Mouse (Mus musculus) gastrocnemius, postnatal 25 days (tissue): ENCODE measurements around the gene Sema6d. TPM values are rescaled to one million over a fixed set of nuclear protein-coding genes. Genes with fewer than 3 reads are reported as not detected.
A peak's percentile ranks its signal among the peaks of the same experiment; 100 is the strongest.

Experiments used
- DNase-seq: peaks from one replicate; pipeline ENCODE4 v3.0.0; 2022
- total RNA-seq, 2 experiments: library from RNA; stranded (reverse); gene quantifications; 1 replicate in 1 of 2; 2 replicates in 1 of 2; pipeline ENCODE4 v1.2.3; 2021

Gene Sema6d
- total RNA-seq, 2 experiments from 2014 or later = 5.8 to 6.6 TPM

DNA sequence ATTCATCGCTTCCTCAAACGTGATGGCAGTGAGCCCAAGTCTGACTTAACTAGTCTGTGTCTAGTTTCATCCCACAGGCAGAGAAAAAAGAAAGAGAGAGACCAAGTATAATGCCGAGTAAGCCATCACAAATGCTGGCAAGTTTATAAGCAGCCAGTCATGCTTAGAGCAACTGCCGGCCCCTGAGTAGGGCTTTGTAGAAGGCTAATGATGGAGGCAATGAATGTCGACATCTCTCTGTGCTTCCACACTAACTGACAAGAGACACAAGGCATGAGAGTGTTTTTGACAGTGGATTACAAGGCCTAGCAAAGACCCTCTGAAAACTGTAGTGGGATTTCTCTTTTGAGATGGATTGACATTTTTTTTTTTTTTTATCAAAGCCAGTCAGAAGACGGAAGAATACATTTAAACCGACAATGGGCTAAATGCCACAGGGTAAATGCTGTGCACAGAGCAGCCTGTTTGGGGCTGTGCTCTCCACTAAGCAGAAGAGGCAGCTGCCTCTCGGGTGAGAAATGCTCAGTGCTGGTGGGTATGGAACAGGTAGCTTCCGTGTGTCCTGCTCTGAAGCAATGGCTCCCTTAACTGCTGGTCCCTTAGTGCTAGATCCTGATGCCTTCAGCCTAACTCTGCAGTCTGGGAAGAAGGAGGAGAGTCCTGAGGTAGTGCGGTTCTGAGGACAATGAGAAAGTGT, 380.7 kb downstream of the Sema6d start:
- DNase-seq = no peak

DNA sequence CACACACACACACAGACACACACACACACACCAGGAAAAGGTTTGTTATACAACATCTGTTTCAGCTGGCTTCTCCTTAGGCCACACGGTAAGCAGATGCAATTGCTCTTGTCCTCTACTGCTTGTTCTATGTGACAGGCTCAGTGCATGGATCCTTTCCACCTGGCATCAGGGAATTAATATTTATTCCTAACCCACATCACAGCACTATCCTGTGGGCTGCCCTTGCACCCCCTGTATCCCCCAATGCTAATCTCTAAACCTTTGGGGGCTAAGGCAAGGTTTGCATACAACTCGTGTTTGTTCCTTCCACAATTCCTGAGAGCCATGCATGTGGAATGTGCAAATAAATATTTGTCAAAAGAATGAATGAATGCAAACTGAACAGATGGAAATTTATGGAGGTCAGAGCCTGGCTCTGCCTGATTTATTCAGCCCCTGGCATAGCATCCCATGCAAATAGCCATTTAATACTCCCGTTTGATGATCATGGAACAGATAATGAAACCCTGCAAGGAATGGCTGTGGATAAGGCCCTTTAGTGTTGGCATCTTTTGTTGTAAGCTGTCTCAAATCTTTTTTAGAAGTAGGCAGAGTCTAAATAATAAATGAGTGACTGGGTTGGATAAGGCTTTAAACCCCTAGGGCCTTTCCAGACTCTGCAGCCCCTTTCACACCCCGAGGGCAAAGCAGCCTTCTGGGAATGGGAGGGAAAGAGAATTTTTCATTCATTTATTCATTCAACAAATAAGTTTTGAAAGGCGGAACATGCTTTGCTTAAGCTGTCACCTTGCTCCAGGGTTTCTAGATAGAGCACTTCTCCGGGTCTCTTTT, 383.1 kb downstream of the Sema6d start:
- DNase-seq = no peak

DNA sequence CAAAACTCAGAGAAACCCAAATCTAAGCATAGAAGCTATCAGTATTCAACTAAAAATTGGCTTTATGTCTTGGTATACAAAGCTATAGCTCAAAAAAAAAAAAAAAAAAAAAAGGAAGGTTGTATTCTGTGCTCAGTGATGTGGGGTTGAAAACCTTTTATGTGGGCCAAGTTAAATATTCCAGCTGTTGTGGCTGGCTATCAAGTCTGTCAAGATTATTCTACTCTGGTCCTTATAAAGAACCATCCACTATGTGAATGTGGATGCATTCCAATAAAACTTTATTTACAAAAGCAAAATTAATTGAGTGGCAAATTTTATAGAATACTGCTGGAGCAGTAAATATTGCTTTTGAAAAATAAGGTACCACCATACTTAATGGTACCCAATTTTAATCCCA, 388.1 kb downstream of the Sema6d start:
- no peak for DNase-seq

DNA sequence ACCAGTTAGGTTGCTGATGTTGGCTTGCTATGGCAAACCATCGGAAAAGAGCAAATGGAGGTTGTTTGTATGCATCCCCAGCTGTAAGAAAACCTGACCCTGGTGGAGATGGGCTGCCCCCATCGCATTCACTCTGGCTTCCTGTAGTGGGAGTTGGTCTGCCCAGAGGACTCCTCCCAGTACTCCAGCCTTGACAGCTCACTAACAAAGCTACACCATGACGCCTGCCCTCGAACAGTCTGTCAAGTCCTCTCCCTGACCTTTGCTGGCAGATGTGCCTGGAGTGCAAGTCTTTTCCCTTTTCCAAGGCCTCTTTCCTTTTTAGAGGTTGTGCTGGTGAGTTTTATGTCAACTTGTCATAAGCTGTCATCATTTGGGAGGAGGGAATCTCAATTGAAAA, 388.8 kb downstream of the Sema6d start:
- DNase-seq = no peak

DNA sequence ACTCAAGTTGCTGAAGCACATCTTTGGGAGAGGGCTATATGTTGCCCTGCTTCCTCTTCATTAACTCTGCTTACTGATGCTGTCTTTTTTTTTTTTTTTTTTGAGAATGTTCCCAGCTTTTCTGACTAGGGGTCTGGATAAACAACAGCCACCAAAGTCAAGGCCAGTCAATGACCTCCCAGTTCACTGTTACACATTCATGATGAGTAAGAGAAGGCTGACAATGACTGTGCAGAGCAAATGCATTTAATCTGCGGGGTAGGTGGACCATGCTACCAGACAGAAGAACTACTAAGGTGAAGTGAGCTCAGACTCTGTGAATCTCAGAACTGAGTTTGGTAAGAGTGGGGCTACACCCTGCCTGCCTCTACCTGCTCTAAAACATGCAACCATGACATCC, 396.0 kb downstream of the Sema6d start:
- DNase-seq = no peak

DNA sequence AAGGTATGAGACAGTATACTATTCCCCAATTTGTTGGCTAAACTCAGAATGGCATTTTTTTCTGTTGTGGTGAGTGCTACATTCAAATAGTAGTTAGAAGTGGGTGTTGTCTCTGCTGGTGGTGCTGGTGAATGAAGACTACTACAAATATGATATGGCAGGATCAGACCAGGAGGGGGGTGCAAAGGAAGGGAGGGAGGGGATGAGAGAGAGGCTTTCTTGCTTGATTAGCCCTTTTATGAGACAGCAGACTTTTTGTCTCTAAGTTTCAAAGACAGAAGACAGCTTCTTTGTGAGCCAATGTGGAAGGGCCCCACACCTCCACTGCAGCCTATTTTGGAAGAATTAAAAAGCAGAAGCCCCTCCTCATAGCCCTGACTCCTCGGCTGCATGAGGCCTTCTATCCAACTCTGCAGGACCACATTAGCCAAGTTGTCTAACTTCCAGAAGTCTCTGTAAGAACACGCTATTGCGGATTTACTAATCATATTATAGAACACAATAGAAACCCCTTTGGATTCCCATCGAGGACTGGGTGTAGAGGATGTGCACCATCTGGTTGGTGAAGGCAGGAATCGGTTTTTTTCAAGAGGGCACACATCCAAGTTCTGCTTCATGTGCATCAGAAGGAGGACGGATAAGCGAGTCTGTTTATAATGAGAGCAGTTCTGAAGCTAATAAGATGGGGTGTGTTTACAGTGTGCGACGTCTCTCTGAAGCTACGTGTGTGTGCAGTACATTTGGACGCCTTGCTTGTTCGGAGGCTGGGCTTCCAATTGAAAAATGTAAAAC, 400.4 kb downstream of the Sema6d start:
- DNase-seq = no peak

DNA sequence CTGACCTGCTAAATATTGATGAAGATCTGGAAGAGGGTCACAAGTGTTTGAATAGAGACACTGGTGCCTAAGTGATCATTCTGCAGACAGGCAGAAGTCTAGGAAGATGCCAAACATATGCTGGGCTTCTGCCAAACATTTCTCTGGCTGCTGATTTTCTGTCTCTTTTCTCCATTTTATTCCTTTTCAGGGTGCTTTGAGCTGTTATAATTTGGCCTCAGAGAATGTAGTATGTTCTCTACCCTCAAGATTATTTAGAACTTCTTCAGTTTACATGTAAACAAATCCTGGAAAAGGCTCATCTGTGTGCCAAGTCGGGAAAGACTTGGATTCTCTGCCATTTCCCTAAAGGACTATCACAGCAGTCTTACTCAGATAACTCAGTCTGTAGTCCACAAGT, 406.0 kb downstream of the Sema6d start:
- no peak for DNase-seq

DNA sequence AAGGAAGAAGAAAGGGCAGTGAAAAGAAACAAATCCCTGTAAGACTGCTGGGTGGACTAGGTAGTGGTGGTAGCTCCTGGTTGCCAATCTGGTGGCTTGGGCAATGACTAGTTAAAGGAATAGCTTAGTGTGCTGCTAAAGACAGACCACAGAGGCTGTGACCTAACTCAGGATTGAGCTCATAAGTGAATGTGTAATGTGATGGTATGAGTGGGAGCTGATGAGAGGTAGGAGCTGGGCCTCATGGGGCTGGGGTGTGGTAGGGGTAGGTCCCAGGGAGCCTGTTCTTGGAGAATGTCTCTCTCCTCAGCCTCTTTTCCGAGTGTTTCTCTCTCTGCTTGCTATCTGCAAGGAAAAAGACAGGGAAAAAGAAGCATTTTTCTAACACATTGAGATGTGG, 409.9 kb downstream of the Sema6d start:
- no peak for DNase-seq

DNA sequence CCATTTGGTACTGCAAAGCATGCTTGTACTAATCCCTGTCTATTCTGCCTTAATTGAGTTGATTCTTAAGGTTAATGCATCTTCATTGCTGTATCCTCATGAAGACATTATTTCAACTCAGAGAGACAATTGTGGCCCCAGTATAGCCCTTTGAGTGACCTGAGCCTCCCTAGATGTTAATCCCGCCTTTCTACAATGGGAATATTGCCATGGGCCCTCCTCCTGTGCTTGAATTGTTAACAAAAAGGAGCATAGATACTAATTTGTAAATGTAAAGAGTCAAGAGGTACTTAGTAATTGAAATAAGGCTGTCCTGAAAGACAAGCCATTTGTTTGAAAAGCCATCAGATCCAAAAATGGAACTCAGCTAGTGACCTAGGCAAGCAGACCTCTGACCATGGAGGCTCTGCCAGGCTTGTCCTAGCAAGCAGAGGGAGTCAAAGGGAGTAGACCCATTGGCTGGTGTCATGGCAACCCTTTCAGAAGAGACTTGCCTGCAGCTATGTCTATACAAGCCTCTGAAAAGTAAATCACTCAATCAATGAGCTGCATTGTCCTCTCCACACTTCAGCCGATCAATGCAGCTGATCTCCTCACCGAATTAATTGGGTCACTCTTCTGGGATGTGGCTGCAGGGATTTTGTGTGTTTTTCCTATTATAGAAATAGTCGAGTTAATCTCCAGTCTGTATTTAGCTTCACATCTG, 416.2 kb downstream of the Sema6d start:
- DNase-seq = no peak

DNA sequence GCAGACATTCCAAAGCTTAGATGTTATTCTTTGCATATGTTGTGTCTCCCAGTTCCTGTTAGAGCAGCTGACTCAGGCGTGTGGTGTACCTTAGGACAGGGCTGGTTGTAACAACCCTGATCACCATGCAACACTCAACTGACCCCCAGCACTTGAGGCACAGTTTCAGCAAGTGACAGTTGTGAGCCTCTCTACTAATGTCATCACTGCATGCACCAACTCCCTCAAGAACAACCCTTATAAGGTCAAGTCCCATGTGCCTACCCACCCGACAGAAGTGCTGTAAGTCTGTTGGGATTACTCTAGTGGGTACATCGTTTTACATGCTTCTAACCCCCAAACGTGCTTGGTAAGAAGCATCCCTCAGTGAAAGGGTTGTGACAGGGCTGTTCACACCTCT, 418.0 kb downstream of the Sema6d start:
- no peak for DNase-seq

DNA sequence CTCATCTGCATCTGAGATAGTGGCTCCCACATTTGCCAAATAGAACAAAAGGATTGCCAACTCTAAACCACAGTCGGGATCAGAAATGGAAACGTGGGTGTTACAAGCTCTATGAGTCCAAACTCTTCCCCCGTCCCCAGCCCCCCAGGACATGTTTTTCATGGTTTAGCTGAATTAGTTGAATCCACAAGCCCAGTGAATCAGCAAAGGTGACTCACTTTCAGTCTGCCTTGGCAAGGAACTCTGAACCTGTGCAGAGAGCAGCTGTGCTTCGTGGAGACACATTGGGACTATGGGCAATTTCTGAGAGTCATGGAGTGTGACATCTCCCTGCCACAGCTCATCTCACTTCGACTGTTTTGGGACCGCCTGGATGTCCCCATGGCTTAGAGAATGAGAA, 419.7 kb downstream of the Sema6d start:
- DNase-seq = no peak

DNA sequence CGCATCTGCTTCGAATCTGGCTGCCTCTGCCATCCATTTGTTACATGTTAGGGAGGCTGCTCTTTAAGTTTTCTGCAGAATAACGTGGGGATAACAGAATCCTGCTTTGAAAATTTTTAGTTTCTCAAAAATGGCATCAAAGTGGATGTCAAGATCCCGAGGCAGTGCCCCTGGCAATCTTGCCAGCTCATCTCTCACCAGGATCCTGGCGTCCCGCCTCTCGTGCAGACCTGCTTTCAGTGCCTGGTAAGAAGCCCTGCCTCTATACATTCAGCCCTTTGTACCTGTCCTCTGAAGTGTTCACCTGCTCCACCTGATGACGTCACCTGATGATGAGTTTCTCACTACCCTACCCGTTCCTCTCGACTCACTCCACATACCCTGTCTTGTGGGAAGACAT, 422.1 kb downstream of the Sema6d start:
- no peak for DNase-seq

DNA sequence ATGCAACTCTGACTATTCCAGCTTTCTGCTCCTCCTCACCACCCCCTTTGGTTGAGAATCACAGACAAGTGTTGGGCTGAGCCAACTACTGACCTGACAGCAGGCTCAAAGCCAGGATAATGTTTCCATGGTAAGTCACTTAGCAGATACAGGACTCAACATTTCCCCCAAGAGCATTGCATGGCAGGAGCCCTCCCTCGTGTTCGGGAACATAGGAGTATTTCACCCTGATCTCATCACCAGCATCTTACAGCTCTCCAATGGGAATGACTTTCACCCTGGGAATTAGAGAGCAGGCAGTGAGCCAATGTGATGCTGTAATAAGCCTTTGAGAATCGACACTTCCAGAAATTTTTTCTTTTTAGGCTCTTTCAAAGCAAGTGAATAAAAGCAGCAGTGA, 432.7 kb downstream of the Sema6d start:
- peak; percentile 73 for DNase-seq

DNA sequence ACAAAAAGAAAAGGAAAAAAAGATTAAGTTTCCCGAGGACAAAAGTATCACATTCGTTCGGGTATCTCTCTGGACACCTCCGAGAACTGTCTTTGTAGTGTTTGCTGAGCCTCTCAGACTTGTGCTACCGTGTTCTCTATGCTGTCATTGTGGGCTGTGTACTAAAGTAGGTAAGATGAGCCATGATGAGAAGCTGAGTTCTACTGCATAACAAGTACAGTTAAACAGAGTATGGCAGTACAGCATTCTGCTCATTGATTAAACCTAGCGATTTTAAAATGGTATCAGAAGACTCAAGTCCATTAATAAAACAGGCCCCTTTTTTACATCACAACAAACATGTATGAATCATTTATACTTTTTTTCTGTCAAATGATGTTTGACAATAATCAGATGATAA, 433.9 kb downstream of the Sema6d start:
- DNase-seq = no peak

DNA sequence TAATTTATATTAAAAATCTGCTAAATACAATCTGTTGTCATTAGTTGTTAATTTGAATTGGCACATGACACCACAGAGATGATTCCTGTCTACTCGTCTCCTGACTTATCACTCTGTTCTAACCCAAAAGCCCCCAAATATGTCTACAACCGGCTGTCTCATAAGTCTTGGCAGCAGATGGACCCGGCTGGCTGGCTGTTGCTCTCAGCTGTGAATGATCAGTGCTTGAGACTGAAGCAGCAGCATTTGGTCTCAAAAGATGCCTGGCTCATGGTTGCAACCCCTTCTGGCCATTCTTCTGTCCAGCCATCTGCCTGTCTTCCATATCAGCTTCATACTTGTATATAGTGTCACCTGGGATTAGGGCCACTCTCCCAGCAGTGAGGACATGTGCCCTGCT, 434.4 kb downstream of the Sema6d start:
- peak; percentile 26 for DNase-seq

DNA sequence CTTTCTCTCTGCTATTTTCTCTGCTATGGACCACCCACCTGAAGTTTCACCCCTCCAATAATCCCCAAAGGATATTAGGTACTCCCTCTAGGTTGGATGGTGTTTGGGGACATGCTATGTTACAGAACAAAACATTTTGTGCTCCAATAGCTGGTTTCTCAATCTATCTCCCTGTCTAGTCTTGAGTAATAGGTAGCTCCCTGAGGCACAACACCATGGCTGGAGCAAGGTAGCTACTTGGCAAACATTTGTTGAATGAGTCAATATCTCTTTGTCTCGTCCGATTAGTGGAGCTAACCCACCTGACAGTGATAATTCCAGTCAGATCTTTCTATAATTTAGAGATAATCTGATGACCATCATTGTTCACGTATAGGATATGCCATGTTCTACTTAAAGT, 437.9 kb downstream of the Sema6d start:
- DNase-seq = no peak

DNA sequence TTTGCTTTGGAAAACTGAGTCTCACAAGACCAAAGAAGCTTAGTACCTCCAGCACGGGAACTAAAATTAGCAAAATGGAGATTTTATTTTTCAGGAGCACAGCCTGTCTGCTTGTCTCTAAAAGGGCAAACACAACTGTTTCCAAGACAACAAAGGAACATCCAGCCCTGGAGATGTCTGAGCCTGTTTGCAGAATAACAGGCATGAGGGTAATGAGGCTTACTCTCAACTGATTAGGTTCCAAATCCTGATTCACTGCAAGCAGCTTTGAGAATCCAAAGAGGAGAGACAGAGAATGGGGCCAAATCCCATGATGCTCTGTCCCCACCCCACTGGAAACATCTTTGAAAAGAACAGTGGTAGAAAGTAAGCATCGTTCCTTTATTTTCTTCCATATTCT, 440.7 kb downstream of the Sema6d start:
- DNase-seq = no peak

DNA sequence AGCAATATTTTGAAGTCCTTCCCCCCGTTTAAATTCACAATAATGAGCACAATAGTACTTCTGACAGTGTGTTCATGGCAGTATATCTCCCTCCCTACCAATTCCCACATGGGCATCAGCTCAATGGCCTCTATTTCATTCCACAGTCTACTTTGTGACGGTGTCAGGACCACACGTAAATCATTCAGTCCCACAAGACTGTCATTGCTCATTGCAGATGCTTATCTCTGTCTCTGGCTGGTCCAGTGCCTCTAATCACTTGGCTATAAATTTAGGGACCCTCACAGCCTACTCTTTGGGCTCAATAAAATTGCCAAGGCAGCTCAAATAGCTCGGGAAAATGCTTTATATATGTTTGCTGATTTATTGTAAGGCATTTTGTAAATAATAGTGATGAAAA, 441.3 kb downstream of the Sema6d start:
- DNase-seq = no peak

DNA sequence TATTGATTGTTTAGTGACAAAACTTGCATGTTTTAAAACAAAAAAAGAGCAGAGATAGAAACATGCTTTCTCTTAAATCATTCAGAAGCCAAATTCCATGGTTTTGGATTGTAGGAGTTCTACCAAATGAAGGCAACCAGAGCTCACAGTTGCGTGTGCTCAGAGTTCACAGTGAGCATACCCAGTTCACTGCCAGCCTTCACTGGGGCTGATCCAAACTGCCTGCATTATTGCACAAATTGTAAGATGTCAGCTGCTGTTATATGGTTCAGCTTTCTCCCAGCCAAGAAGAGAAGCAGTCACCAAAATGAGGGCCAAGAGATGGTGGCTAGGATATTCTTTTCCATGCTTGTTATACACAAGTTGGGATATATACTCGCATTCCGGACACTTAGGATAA, 443.1 kb downstream of the Sema6d start:
- DNase-seq = no peak

DNA sequence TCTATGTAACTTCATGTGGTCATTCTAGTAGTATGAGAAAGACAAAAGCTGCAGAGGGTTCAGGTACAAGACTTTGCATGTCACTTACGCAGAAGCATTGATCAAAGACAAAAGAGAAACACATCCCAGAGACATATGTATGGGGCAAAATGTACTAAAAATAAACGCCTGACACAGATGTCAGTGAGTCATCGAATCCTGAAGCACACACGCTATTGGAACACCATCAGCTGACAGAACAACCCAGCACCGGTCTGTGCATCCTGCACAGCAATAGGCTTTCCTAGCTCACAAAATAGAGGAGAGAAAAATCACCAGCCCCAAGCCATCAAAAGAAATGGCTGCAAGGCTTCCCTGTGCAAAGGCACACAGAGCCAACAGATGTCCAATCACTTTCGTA, 443.8 kb downstream of the Sema6d start:
- no peak for DNase-seq

DNA sequence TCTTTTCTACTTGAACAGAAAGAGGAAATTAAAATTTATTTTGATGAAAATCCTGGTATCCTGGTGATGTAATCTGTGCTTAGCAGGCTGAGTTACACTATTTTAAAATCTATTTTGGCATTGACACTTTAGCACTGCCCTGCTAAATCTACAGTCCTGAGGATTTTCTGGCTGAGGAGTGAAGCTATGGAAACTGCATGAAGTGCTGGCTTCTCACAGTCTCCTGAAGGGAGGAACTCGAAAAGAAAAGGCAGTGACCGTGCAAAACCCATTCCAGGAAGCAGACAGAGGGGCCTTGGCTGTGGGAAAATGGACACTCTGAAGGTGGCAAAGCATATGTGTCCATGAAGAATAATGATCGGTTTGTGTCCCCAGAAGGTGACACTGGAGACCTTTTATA, 460.5 kb downstream of the Sema6d start:
- no peak for DNase-seq

DNA sequence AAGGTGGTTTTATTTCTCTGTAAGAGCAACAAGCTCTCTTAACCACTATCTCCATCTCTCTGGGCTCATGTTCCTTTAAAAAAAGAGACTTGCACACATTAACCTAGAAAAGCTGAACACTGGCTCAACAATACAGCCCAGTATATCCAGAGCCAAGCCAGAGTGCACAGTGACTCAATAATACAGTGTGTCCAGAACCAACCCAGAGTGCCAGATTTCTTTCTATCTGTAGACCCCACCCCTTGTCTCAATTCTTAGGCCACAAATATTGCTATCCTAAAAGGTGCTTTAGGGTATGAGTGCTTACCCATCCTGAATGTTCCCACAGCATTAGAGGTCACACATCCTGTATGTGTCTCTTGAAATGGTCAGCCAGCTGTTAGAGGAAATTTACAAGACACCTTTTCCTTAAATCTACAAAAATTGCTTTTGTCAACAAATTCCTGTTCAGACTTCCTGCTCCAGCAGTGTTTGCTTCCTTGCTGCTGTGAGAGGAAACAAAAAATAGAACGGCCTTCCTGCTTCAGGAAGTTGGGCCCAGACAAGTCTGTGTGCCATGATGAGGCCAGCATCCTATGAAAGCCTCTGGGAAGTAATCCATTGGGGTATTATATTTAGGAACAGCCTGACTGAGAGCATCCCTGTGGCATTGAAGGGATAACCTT, 465.1 kb downstream of the Sema6d start:
- DNase-seq = peak; percentile 10
